In the genomic region with DNA sequence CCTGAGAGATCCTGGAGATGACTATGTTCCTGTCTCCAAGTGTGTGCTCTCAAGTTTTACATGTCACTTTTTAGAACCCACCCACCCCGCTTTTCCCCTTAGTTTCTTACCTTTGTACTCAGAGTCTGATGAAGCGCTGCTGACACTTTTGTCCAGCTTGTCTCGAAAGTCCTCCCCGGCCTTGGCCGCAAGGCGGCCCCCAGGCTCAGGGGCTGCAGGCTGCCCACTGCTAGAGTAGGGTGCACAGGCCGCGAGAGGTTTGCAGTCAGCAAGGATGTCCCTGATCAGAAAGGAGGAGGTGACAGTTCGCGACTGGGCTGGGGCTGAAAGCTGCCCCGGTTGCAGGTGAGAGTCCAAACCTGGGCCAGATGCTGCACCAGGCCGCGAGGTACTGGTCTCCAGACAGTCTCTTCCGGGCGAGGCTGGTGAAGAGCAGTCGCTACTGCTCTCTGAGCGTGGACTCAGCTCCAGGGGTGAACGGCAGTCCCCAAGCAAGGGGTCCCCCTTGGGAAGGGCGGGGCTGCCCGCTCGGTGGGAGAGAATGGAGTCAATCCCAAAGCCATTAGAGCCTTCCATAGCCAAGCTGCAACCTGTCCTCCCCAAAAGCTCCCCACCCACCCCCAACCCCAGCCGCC, we compare ENCODE assay signal across 15 mouse cellular contexts. TPM values are rescaled to one million over a fixed set of nuclear protein-coding genes. Genes with fewer than 3 reads are reported as not detected.
DNase-seq lines count a peak whose midpoint lies in the region; ATAC-seq and TF ChIP-seq lines count a peak whose summit lies in the region.
"Had no signal": no experiment of that assay in that cellular context is flagged by ENCODE, and none has a peak within 500 bp of the region (broad histone marks: within the 10 kb centered on the region; RNA-seq: fewer than 3 reads in every experiment).

No protein-coding gene starts in this region.

- H3K4me1 ChIP-seq in E14TG2a.4 (replicated peaks; ENCODE audit: low read depth, low read length) = peaks cover 50% of the 10 kb centered on the region
- H3K4me1 ChIP-seq in hindbrain, embryonic 13.5 days (replicated peaks) = peaks cover 30% of the 10 kb centered on the region
- H3K4me1 ChIP-seq in midbrain, embryonic 14.5 days (ENCODE audit: control insufficient read depth, insufficient read depth, low read length) = peaks cover 12% of the 10 kb centered on the region; the same call in 1 of the 2 replicates

- peaks cover 95% of the 10 kb centered on the region for H3K27me3 ChIP-seq in E14TG2a.4 (ENCODE audit: insufficient read depth, low read length)
- peaks cover 96% of the 10 kb centered on the region for H3K27me3 ChIP-seq in hindbrain, embryonic 13.5 days
- H3K27me3 ChIP-seq in midbrain, embryonic 14.5 days (ENCODE audit: control insufficient read depth, insufficient read depth, low read length) = peaks cover 73% of the 10 kb centered on the region

- H3K36me3 ChIP-seq in E14TG2a.4 (ENCODE audit: insufficient read depth, low read length) = no peaks in the 10 kb centered on the region
- H3K36me3 ChIP-seq in hindbrain, embryonic 13.5 days = no peaks in the 10 kb centered on the region
- H3K36me3 ChIP-seq in midbrain, embryonic 14.5 days (ENCODE audit: control insufficient read depth, insufficient read depth, low read length) = no peaks in the 10 kb centered on the region
- H3K36me3 ChIP-seq: liver, embryonic 15.5 days had no signal

- intact Hi-C loops in left cerebral cortex, postnatal 14 days (cut with DNase I) = no loop called here

- H3K4me2 ChIP-seq in hindbrain, embryonic 13.5 days = no peak overlapping the region
- H3K4me2 ChIP-seq in midbrain, embryonic 14.5 days (ENCODE audit: low read length) = peak overlapping the region; percentile 54

- WGBS in hindbrain, embryonic 13.5 days = 1% methylated on average over 22 of the region's 22 CpGs
- WGBS in midbrain, embryonic 14.5 days = 1% methylated on average over 22 of the region's 22 CpGs

- ATAC-seq in hindbrain, embryonic 13.5 days (ENCODE audit: low FRiP score) = no peak
- peak; percentile 28; the same call in 1 of the 2 replicates for ATAC-seq in midbrain, embryonic 14.5 days (ENCODE audit: low FRiP score, low TSS enrichment)

- 0 out of 2 replicates have a peak overlapping the region, but pooled peaks have one; percentile 1 for H3K4me3 ChIP-seq in E14TG2a.4 (replicated peaks; ENCODE audit: low read length)
- H3K4me3 ChIP-seq in hindbrain, embryonic 13.5 days = peak overlapping the region; percentile 27
- H3K4me3 ChIP-seq in midbrain, embryonic 14.5 days (replicated peaks; ENCODE audit: low read depth, low read length) = peak overlapping the region; percentile 43
- H3K4me3 ChIP-seq: liver, embryonic 15.5 days had no signal

- peak; percentile 9 for DNase-seq in embryo, embryonic 10.5 days (ENCODE audit: low spot score)
- DNase-seq in embryo, embryonic 11 days = no peak
- peak; percentile 43 for DNase-seq in midbrain, embryonic 14.5 days
- DNase-seq in left cerebral cortex, adult 9 months (ENCODE audit: low spot score in 2 of 2) = no peak
- no peak for DNase-seq in lung, postnatal 25 days (ENCODE audit: low spot score)
- DNase-seq in left cerebral cortex, postnatal 14 days (ENCODE audit: low spot score in 2 of 2) = no peak

- peak overlapping the region; percentile 51 for H3K9ac ChIP-seq in hindbrain, embryonic 13.5 days
- H3K9ac ChIP-seq in midbrain, embryonic 14.5 days (replicated peaks; ENCODE audit: low read length) = peak overlapping the region; percentile 59
- H3K9ac ChIP-seq: liver, embryonic 15.5 days had no signal

- peak overlapping the region; percentile 52 for H3K27ac ChIP-seq in hindbrain, embryonic 13.5 days
- H3K27ac ChIP-seq in midbrain, embryonic 14.5 days (replicated peaks; ENCODE audit: low read depth, low read length) = peak overlapping the region; percentile 87
- H3K27ac ChIP-seq: kidney, postnatal 0 days; liver, embryonic 15.5 days had no signal

- TF ChIP-seq CTCF in E14TG2a.4 (conservative IDR thresholded peaks at IDR 0.05; ENCODE audit: low read length) = no peak

- H3K9me3 ChIP-seq in E14TG2a.4 (ENCODE audit: low read length) = 0 out of 2 replicates have a peak, but pooled peaks cover 2% of the 10 kb centered on the region
- H3K9me3 ChIP-seq in hindbrain, embryonic 13.5 days = no peaks in the 10 kb centered on the region
- no peaks in the 10 kb centered on the region for H3K9me3 ChIP-seq in midbrain, embryonic 14.5 days (ENCODE audit: control insufficient read depth, low read length)
- H3K9me3 ChIP-seq: liver, embryonic 15.5 days had no signal

RNA-seq across cellular contexts. Expression of gene Barhl1, which starts 1.2 kb away (rescaled TPM):
- polyA plus RNA-seq in hindbrain, embryonic 13.5 days (2015; fragmentation: Nextera tagmentation; extraction: Ambion mirVana) = 11.4 and 17.1 TPM in 2 replicates
- 58.4 and 61.6 TPM in 2 replicates for polyA plus RNA-seq in midbrain, embryonic 14.5 days (2014; fragmentation: Nextera tagmentation; extraction: Ambion mirVana)
- total RNA-seq in left cerebral cortex, postnatal 14 days (2021) = under 1 TPM in 1 of 2 experiments, not detected in 1; 0.29 TPM
- total RNA-seq: adrenal gland, adult 2 months; heart, adult 18-20 months; layer of hippocampus, adult 8-10 months had no signal
- polyA plus RNA-seq: heart, embryonic 16.5 days; intestine, embryonic 14.5 days; kidney, postnatal 0 days; liver, embryonic 15.5 days had no signal

Comparison
In these comparisons a context has a peak if more than half of its experiments do, and no peak if none do; other contexts are left out.
1. DNase-seq: peak in embryo, embryonic 10.5 days (single experiment) and midbrain, embryonic 14.5 days (single experiment); none in embryo, embryonic 11 days (single experiment), left cerebral cortex, adult 9 months (0 of 2), lung, postnatal 25 days (single experiment) and left cerebral cortex, postnatal 14 days (0 of 2).
2. Peak in every context shown above with its lines, with median percentiles within 50 percentile points of each other: H3K4me3 ChIP-seq.